Mouse (Mus musculus): ENCODE results near the gene Ddx27. TPM values are rescaled to one million over a fixed set of nuclear protein-coding genes. Genes with fewer than 3 reads are reported as not detected.

Ddx27 gene
- total RNA-seq, 1 experiment = 132 TPM

DNA sequence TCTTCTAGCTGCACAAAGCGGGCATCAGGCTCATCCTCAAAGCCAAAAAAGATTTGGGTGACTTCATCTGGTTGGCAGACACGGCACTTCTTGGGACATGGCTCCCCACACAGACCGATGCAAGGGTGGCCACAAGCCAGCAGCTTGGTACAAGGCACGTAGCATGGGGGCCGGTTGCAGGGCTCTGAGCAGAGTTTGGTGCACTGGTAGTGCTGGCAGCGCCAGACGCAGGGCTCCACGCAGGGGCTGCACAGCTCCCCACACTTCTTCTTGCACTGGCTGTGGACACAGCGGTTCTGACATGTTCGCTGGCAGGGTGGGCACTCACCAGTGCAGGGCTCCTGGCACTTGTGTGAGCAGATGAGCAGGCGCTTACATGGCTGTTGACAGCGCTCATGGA is 22.7 kb downstream of the Ddx27 start:
- no peaks in the 10 kb centered on the region for H3K4me1 ChIP-seq (ENCODE audit: control insufficient read depth in 2 of 2, insufficient read depth in 2 of 2, low read length in 2 of 2, poor library complexity in 1 of 2)
- peaks cover 85% of the 10 kb centered on the region for H3K36me3 ChIP-seq (ENCODE audit: control insufficient read depth, insufficient read depth, low read length, poor library complexity, severe bottlenecking)
- DNase-seq (ENCODE audit: low read depth, low spot score) = no peak
- H3K9me3 ChIP-seq (ENCODE audit: control insufficient read depth, insufficient read depth, low read depth, low read length) = no peaks in the 10 kb centered on the region
- H3K27ac ChIP-seq (ENCODE audit: insufficient read depth, low read depth, low read length, poor library complexity, severe bottlenecking) = no peak overlapping the region
- in situ Hi-C loops (cut with MboI; ENCODE audit: low sequenced_read_pairs in 2 of 2, unreplicated experiment in 2 of 2) = no loop called here
- no peak overlapping the region for H3K4me3 ChIP-seq (ENCODE audit: insufficient read depth in 1 of 2, low read depth in 1 of 2, low read length in 2 of 2, poor library complexity in 1 of 2, severe bottlenecking in 1 of 2)
- TF ChIP-seq MAFK (IDR thresholded peaks at IDR 0.05; ENCODE audit: insufficient read depth, low read depth, low read length) = no peak
- no peak for TF ChIP-seq CHD2 (IDR thresholded peaks at IDR 0.05; ENCODE audit: low read depth, low read length)
- no peak for TF ChIP-seq ZC3H11A (IDR thresholded peaks at IDR 0.05; ENCODE audit: borderline replicate concordance, low read depth, low read length)
- no peak for TF ChIP-seq ZNF384 (IDR thresholded peaks at IDR 0.05; ENCODE audit: low read depth, low read length)
- TF ChIP-seq HCFC1 (IDR thresholded peaks at IDR 0.05; ENCODE audit: borderline replicate concordance, insufficient read depth, low read length) = no peak
- H3K9ac ChIP-seq (ENCODE audit: insufficient read depth, low read depth, low read length, poor library complexity, severe bottlenecking) = no peak overlapping the region

DNA sequence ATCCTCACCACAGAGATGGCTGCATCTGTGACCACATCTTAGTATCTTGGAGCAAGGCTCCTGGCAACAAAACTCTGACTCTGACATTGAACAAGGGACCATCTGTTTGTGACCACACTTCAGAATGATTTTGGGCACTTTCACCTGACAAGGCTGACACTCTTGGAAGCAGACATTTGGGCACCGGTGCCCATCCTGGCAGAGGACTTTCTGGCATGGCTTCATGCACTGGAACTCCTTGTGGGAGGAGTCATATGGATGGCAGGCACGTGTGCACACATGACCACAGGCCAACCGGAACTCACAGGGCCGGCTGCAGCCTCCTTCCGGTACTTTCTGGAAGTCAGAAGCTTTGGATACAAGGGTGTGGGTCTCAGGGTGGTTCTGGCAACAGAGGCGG is 23.3 kb downstream of the Ddx27 start:
- Histone ChIP-seq H3K36me3 (ENCODE audit: control insufficient read depth, insufficient read depth, low read length, poor library complexity, severe bottlenecking) (peaks cover 87% of the 10 kb centered on the region), H3K4me3 (ENCODE audit: insufficient read depth in 1 of 2, low read depth in 1 of 2, low read length in 2 of 2, poor library complexity in 1 of 2, severe bottlenecking in 1 of 2) (no peak overlapping the region), H3K9me3 (ENCODE audit: control insufficient read depth, insufficient read depth, low read depth, low read length) (no peaks in the 10 kb centered on the region), H3K9ac (ENCODE audit: insufficient read depth, low read depth, low read length, poor library complexity, severe bottlenecking) (no peak overlapping the region), H3K4me1 (ENCODE audit: control insufficient read depth in 2 of 2, insufficient read depth in 2 of 2, low read length in 2 of 2, poor library complexity in 1 of 2) (no peaks in the 10 kb centered on the region), H3K27ac (ENCODE audit: insufficient read depth, low read depth, low read length, poor library complexity, severe bottlenecking) (no peak overlapping the region)
- DNase-seq (ENCODE audit: low read depth, low spot score) = no peak
- in situ Hi-C loops (cut with MboI; ENCODE audit: low sequenced_read_pairs in 2 of 2, unreplicated experiment in 2 of 2) = no loop called here
- TF ChIP-seq HCFC1 (IDR thresholded peaks at IDR 0.05; ENCODE audit: borderline replicate concordance, insufficient read depth, low read length) = no peak
- TF ChIP-seq ZNF384 (IDR thresholded peaks at IDR 0.05; ENCODE audit: low read depth, low read length) = no peak
- TF ChIP-seq CHD2 (IDR thresholded peaks at IDR 0.05; ENCODE audit: low read depth, low read length) = no peak

DNA sequence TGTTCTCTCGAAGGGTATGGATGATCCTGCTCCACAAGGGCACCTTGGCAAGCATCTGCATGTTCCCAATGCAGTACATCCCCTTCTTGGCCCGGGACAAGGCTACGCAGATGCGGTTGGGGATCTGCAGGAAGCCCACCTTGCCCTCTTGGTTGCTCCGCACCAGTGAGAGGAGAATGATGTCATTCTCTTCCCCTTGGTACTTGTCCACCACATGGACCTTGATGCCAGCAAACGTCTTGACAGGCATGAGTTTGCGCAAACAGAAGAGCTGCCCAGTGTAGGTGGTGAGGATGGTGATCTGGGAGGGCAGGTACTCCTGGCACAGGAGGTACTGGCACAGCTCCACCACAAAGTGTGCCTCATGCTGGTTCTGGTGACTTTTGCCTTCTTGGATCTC is 23.7 kb downstream of the Ddx27 start:
- in situ Hi-C loops (cut with MboI; ENCODE audit: low sequenced_read_pairs in 2 of 2, unreplicated experiment in 2 of 2) = no loop called here
- H3K36me3 ChIP-seq (ENCODE audit: control insufficient read depth, insufficient read depth, low read length, poor library complexity, severe bottlenecking) = peaks cover 87% of the 10 kb centered on the region
- H3K9me3 ChIP-seq (ENCODE audit: control insufficient read depth, insufficient read depth, low read depth, low read length) = no peaks in the 10 kb centered on the region
- H3K4me3 ChIP-seq (ENCODE audit: insufficient read depth in 1 of 2, low read depth in 1 of 2, low read length in 2 of 2, poor library complexity in 1 of 2, severe bottlenecking in 1 of 2) = no peak overlapping the region
- H3K27ac ChIP-seq (ENCODE audit: insufficient read depth, low read depth, low read length, poor library complexity, severe bottlenecking) = no peak overlapping the region
- no peak overlapping the region for H3K9ac ChIP-seq (ENCODE audit: insufficient read depth, low read depth, low read length, poor library complexity, severe bottlenecking)
- no peaks in the 10 kb centered on the region for H3K4me1 ChIP-seq (ENCODE audit: control insufficient read depth in 2 of 2, insufficient read depth in 2 of 2, low read length in 2 of 2, poor library complexity in 1 of 2)
- no peak for DNase-seq (ENCODE audit: low read depth, low spot score)
- TF ChIP-seq HCFC1 (IDR thresholded peaks at IDR 0.05; ENCODE audit: borderline replicate concordance, insufficient read depth, low read length) (no peak), CHD2 (IDR thresholded peaks at IDR 0.05; ENCODE audit: low read depth, low read length) (no peak), ZNF384 (IDR thresholded peaks at IDR 0.05; ENCODE audit: low read depth, low read length) (no peak), ZC3H11A (IDR thresholded peaks at IDR 0.05; ENCODE audit: borderline replicate concordance, low read depth, low read length) (no peak), MAFK (IDR thresholded peaks at IDR 0.05; ENCODE audit: insufficient read depth, low read depth, low read length) (no peak)

DNA sequence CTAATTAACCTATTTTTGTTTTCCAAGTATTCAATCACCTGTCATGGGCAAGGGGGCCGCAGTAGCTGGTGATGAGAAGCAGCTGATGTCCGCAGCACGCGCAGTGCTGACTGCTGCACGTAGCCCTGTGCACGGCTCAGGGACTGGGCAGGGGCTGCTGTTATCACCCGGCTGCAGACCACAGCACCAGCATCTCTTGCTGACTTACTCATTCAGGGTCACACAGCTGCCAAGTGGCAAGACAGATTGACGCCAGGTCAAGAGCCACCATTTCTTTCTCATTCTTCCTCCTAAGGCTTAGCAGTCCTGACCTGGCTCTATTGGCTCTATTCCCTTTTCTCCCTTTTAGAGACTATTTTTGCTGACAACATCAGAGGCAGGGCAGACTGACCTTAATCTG is 24.4 kb downstream of the Ddx27 start:
- Histone ChIP-seq H3K27ac (ENCODE audit: insufficient read depth, low read depth, low read length, poor library complexity, severe bottlenecking) (no peak overlapping the region), H3K4me3 (ENCODE audit: insufficient read depth in 1 of 2, low read depth in 1 of 2, low read length in 2 of 2, poor library complexity in 1 of 2, severe bottlenecking in 1 of 2) (no peak overlapping the region), H3K9me3 (ENCODE audit: control insufficient read depth, insufficient read depth, low read depth, low read length) (no peaks in the 10 kb centered on the region), H3K9ac (ENCODE audit: insufficient read depth, low read depth, low read length, poor library complexity, severe bottlenecking) (no peak overlapping the region), H3K36me3 (ENCODE audit: control insufficient read depth, insufficient read depth, low read length, poor library complexity, severe bottlenecking) (peaks cover 87% of the 10 kb centered on the region), H3K4me1 (ENCODE audit: control insufficient read depth in 2 of 2, insufficient read depth in 2 of 2, low read length in 2 of 2, poor library complexity in 1 of 2) (no peaks in the 10 kb centered on the region)
- in situ Hi-C loops (cut with MboI; ENCODE audit: low sequenced_read_pairs in 2 of 2, unreplicated experiment in 2 of 2) = no loop called here
- TF ChIP-seq ZNF384 (IDR thresholded peaks at IDR 0.05; ENCODE audit: low read depth, low read length) = no peak
- no peak for TF ChIP-seq HCFC1 (IDR thresholded peaks at IDR 0.05; ENCODE audit: borderline replicate concordance, insufficient read depth, low read length)
- TF ChIP-seq MAFK (IDR thresholded peaks at IDR 0.05; ENCODE audit: insufficient read depth, low read depth, low read length) = no peak
- no peak for TF ChIP-seq ZC3H11A (IDR thresholded peaks at IDR 0.05; ENCODE audit: borderline replicate concordance, low read depth, low read length)
- no peak for TF ChIP-seq CHD2 (IDR thresholded peaks at IDR 0.05; ENCODE audit: low read depth, low read length)
- no peak for DNase-seq (ENCODE audit: low read depth, low spot score)

Measured in ES-E14 (cell line).